Mouse (Mus musculus): ENCODE results near the gene Ropn1. TPM values are rescaled to one million over a fixed set of nuclear protein-coding genes. Genes with fewer than 3 reads are reported as not detected.

The Ropn1 gene
- not detected in 2 replicates for total RNA-seq (2021)
- long read RNA-seq, experiment 1: 0 reads
- long read RNA-seq, experiment 2: 0 reads

GRCm38 (mm10) chr16:34649621-34650020 lies at the start of gene Ropn1:
TSS of gene Ropn1 (plus strand) at chr16:34649921.
- no peak for DNase-seq

- no peak for DNase-seq
Observed at GRCm38 (mm10) chr16:34601954-34602353, 47.8 kb upstream of the Ropn1 start.

GRCm38 (mm10) chr16:34603076-34603475 lies 46.6 kb upstream of the Ropn1 start:
- DNase-seq: no peak

GRCm38 (mm10) chr16:34603854-34604253 lies 45.9 kb upstream of the Ropn1 start:
- DNase-seq: no peak

- peak; percentile 46 for DNase-seq
Observed at GRCm38 (mm10) chr16:34605679-34606078, 44.0 kb upstream of the Ropn1 start.

GRCm38 (mm10) chr16:34610137-34610536 lies 39.6 kb upstream of the Ropn1 start:
- DNase-seq: no peak

- no peak for DNase-seq
Observed at GRCm38 (mm10) chr16:34614021-34614420, 35.7 kb upstream of the Ropn1 start.

GRCm38 (mm10) chr16:34627591-34627990 lies 22.1 kb upstream of the Ropn1 start:
- no peak for DNase-seq

GRCm38 (mm10) chr16:34628397-34628796 lies 21.3 kb upstream of the Ropn1 start:
- no peak for DNase-seq

GRCm38 (mm10) chr16:34635557-34635956 lies 14.2 kb upstream of the Ropn1 start:
- no peak for DNase-seq

- peak; percentile 44 for DNase-seq
Observed at GRCm38 (mm10) chr16:34643511-34644259, 6.0 kb upstream of the Ropn1 start.

- no peak for DNase-seq
Observed at GRCm38 (mm10) chr16:34653023-34653422, 3.3 kb downstream of the Ropn1 start.

- peak; percentile 29 for DNase-seq
Observed at GRCm38 (mm10) chr16:34657566-34657965, 7.8 kb downstream of the Ropn1 start.

- no peak for DNase-seq
Observed at GRCm38 (mm10) chr16:34657983-34658382, 8.3 kb downstream of the Ropn1 start.

- DNase-seq: no peak
Observed at GRCm38 (mm10) chr16:34658388-34658787, 8.7 kb downstream of the Ropn1 start.

- no peak for DNase-seq
Observed at GRCm38 (mm10) chr16:34664553-34664952, 14.8 kb downstream of the Ropn1 start.

GRCm38 (mm10) chr16:34667031-34667726 lies 17.5 kb downstream of the Ropn1 start:
- peak; percentile 86 for DNase-seq

- no peak for DNase-seq
Observed at GRCm38 (mm10) chr16:34668341-34668740, 18.6 kb downstream of the Ropn1 start.

- no peak for DNase-seq
Observed at GRCm38 (mm10) chr16:34671966-34672365, 22.2 kb downstream of the Ropn1 start.

- DNase-seq: peak; percentile 41
Observed at GRCm38 (mm10) chr16:34672822-34673221, 23.1 kb downstream of the Ropn1 start.

- no peak for DNase-seq
Observed at GRCm38 (mm10) chr16:34674365-34674764, 24.6 kb downstream of the Ropn1 start.

GRCm38 (mm10) chr16:34681823-34682222 lies 32.1 kb downstream of the Ropn1 start:
- DNase-seq: no peak

- DNase-seq: no peak
Observed at GRCm38 (mm10) chr16:34689879-34690278, 40.2 kb downstream of the Ropn1 start.

Data from adrenal gland, postnatal 14 days (tissue).